In genomic region chr7:144160646-144161249, GRCm38 (mm10) we compare ENCODE assay signal across 26 mouse cellular contexts.
A peak's percentile ranks its signal among the peaks of the same experiment; 100 is the strongest.
DNase-seq lines count a peak whose midpoint lies in the region; ATAC-seq and TF ChIP-seq lines count a peak whose summit lies in the region.
"Had no signal": no experiment of that assay in that cellular context is flagged by ENCODE, and none has a peak within 500 bp of the region (broad histone marks: within the 10 kb centered on the region; RNA-seq: fewer than 3 reads in every experiment).

No protein-coding gene starts in this region.

- WGBS in forebrain, embryonic 15.5 days: 74% methylated on average over 15 of the region's 15 CpGs
- WGBS in forebrain, embryonic 10.5 days: 84% methylated on average over 15 of the region's 15 CpGs
- WGBS in olfactory bulb, adult 2 months: 32% methylated on average over 15 of the region's 15 CpGs

- H3K9ac ChIP-seq in forebrain, embryonic 15.5 days (replicated peaks): no peak overlapping the region
- H3K9ac ChIP-seq: heart, embryonic 13.5 days; kidney, embryonic 15.5 days; liver, embryonic 13.5 days; midbrain, embryonic 15.5 days; neural tube, embryonic 12.5 days had no signal

- intact Hi-C loops in left cerebral cortex, postnatal 36 days (cut with DNase I): no loop called here

- no peak overlapping the region for H3K4me2 ChIP-seq in forebrain, embryonic 15.5 days (replicated peaks)
- H3K4me2 ChIP-seq: heart, embryonic 13.5 days; kidney, embryonic 15.5 days; liver, embryonic 13.5 days; midbrain, embryonic 15.5 days; neural tube, embryonic 12.5 days had no signal

- H3K4me3 ChIP-seq in forebrain, embryonic 15.5 days: no peak overlapping the region
- no peak overlapping the region for H3K4me3 ChIP-seq in forebrain, embryonic 10.5 days
- H3K4me3 ChIP-seq in olfactory bulb, adult 2 months (ENCODE audit: insufficient read depth, low read depth, low read length): no peak overlapping the region
- H3K4me3 ChIP-seq: heart, adult 2 months; heart, embryonic 13.5 days; kidney, embryonic 15.5 days; liver, embryonic 13.5 days; megakaryocyte, embryonic 14.5 days; midbrain, embryonic 15.5 days; neural tube, embryonic 12.5 days had no signal

- no peaks in the 10 kb centered on the region for H3K9me3 ChIP-seq in forebrain, embryonic 15.5 days
- no peaks in the 10 kb centered on the region for H3K9me3 ChIP-seq in forebrain, embryonic 10.5 days
- H3K9me3 ChIP-seq: G1E; heart, embryonic 13.5 days; kidney, embryonic 15.5 days; liver, embryonic 13.5 days; megakaryocyte, embryonic 14.5 days; midbrain, embryonic 15.5 days; neural tube, embryonic 12.5 days had no signal

- H3K4me1 ChIP-seq in forebrain, embryonic 15.5 days: peaks cover 23% of the 10 kb centered on the region
- no peaks in the 10 kb centered on the region for H3K4me1 ChIP-seq in forebrain, embryonic 10.5 days
- peaks cover 31% of the 10 kb centered on the region for H3K4me1 ChIP-seq in olfactory bulb, adult 2 months (ENCODE audit: control insufficient read depth, insufficient read depth, low read length)
- H3K4me1 ChIP-seq: heart, embryonic 13.5 days; kidney, embryonic 15.5 days; liver, embryonic 13.5 days; megakaryocyte, embryonic 14.5 days had no signal

- no peak for TF ChIP-seq POLR2A in brain, embryonic 14.5 days (IDR thresholded peaks at IDR 0.05; ENCODE audit: borderline replicate concordance, extremely low read depth, insufficient read depth, insufficient read length, poor library complexity, severe bottlenecking)
- TF ChIP-seq POLR2A in olfactory bulb, adult 2 months (IDR thresholded peaks at IDR 0.05; ENCODE audit: insufficient read depth, low read depth, low read length): no peak

- DNase-seq in forebrain, embryonic 10.5 days (ENCODE audit: extremely low spot score, low spot score): no peak
- peak; percentile 20 to 24 for DNase-seq in left cerebral cortex, postnatal 36 days (ENCODE audit: low spot score in 2 of 2)
- no peak for DNase-seq in left cerebral cortex, adult 18-20 months (ENCODE audit: low spot score in 2 of 2)
- DNase-seq in brain, embryonic 14.5 days (ENCODE audit: low read depth): peak; percentile 58
- DNase-seq in adrenal gland, postnatal 25 days: no peak
- DNase-seq: adrenal gland, adult 2 months; B cell, adult 2 months; cerebellum, adult 2 months; gastrocnemius, postnatal 36 days; heart, adult 2 months; heart, postnatal 14 days; kidney, adult 11 months; kidney, postnatal 36 days; liver, embryonic 13.5 days; lung, adult 2 months; right cerebral cortex, postnatal 25 days; thymus, postnatal 14 days had no signal

- H3K27ac ChIP-seq in forebrain, embryonic 15.5 days (replicated peaks): peak overlapping the region; percentile 77
- no peak overlapping the region for H3K27ac ChIP-seq in forebrain, embryonic 10.5 days
- H3K27ac ChIP-seq in olfactory bulb, adult 2 months (ENCODE audit: insufficient read depth, low read depth, low read length): peak overlapping the region; percentile 94
- H3K27ac ChIP-seq: heart, adult 2 months; heart, embryonic 13.5 days; kidney, embryonic 15.5 days; liver, embryonic 13.5 days; midbrain, embryonic 15.5 days; neural tube, embryonic 12.5 days had no signal

- ATAC-seq in forebrain, embryonic 15.5 days (replicated peaks): peak; percentile 55
- ATAC-seq: midbrain, embryonic 15.5 days; Patski had no signal

- TF ChIP-seq CTCF in brain, embryonic 14.5 days (IDR thresholded peaks at IDR 0.05; ENCODE audit: borderline replicate concordance, extremely low read depth, insufficient read depth, insufficient read length): no peak
- TF ChIP-seq CTCF in olfactory bulb, adult 2 months (IDR thresholded peaks at IDR 0.05; ENCODE audit: insufficient read depth, low read depth, low read length): no peak

- H3K27me3 ChIP-seq in forebrain, embryonic 15.5 days: no peaks in the 10 kb centered on the region
- H3K27me3 ChIP-seq in forebrain, embryonic 10.5 days (ENCODE audit: poor library complexity, severe bottlenecking): no peaks in the 10 kb centered on the region
- H3K27me3 ChIP-seq: kidney, embryonic 15.5 days; liver, embryonic 13.5 days; midbrain, embryonic 15.5 days; neural tube, embryonic 12.5 days; Patski had no signal

- no peaks in the 10 kb centered on the region for H3K36me3 ChIP-seq in forebrain, embryonic 15.5 days
- no peaks in the 10 kb centered on the region for H3K36me3 ChIP-seq in forebrain, embryonic 10.5 days (replicated peaks)
- H3K36me3 ChIP-seq: G1E; heart, embryonic 13.5 days; kidney, embryonic 15.5 days; liver, embryonic 13.5 days; midbrain, embryonic 15.5 days; neural tube, embryonic 12.5 days had no signal

Comparison
In these comparisons a context has a peak if more than half of its experiments do, and no peak if none do; other contexts are left out.
1. DNase-seq: peak in left cerebral cortex, postnatal 36 days (2 of 2) and brain, embryonic 14.5 days (single experiment); none in forebrain, embryonic 10.5 days (single experiment), left cerebral cortex, adult 18-20 months (0 of 2) and adrenal gland, postnatal 25 days (single experiment).